Mouse (Mus musculus) forebrain, postnatal 0 days (tissue): ENCODE data around the gene Grm6. TPM values are rescaled to one million over a fixed set of nuclear protein-coding genes. Genes with fewer than 3 reads are reported as not detected.

Source experiments
- ATAC-seq: fragments of 200-750 bp; cut with Nextera tagmentation; 2 replicates; pipeline ENCODE4 v1.8.0; 2017; ENCODE audit warnings: mild to moderate bottlenecking, moderate library complexity
- DNase-seq: peaks from one replicate; pipeline ENCODE4 v3.0.0-alpha.2; 2015
- H3K27ac ChIP-seq: fragments of 300-500 bp; sonication (generic); 2 replicates; pipeline ENCODE4 v1.5.1; 2014; ENCODE audit warnings: low read depth, mild to moderate bottlenecking, antibody characterized with exemption, low read length, moderate library complexity, mixed read lengths
- H3K27me3 ChIP-seq: fragments of 300-500 bp; sonication (generic); 2 replicates; pipeline ENCODE4 v1.6.1; 2014; ENCODE audit warnings: mild to moderate bottlenecking, low read length, mixed read lengths; ENCODE audit not compliant: insufficient read depth
- H3K36me3 ChIP-seq: fragments of 300-500 bp; sonication (generic); 2 replicates; pipeline ENCODE4 v1.6.1; 2014; ENCODE audit warnings: mild to moderate bottlenecking, moderate library complexity; ENCODE audit not compliant: insufficient read depth
- H3K4me1 ChIP-seq: fragments of 300-500 bp; sonication (generic); 2 replicates; pipeline ENCODE4 v1.6.1; 2014; ENCODE audit warnings: antibody characterized with exemption; ENCODE audit not compliant: insufficient read depth
- H3K4me2 ChIP-seq: fragments of 300-500 bp; sonication (generic); 2 replicates; pipeline ENCODE4 v1.6.1; 2014; ENCODE audit warnings: low read depth, mild to moderate bottlenecking, moderate library complexity
- H3K4me3 ChIP-seq: fragments of 300-500 bp; sonication (generic); 2 replicates; pipeline ENCODE4 v1.5.1; 2014; ENCODE audit warnings: low read depth, low read length, mixed read lengths
- H3K9ac ChIP-seq: fragments of 300-500 bp; sonication (generic); 2 replicates; pipeline ENCODE4 v1.6.1; 2014; ENCODE audit warnings: mild to moderate bottlenecking
- H3K9me3 ChIP-seq: fragments of 300-500 bp; sonication (generic); 2 replicates; pipeline ENCODE4 v1.6.1; 2016; ENCODE audit warnings: low read length
- CTCF ChIP-seq: sonication (generic); IDR thresholded peaks from 2 replicates; pipeline ENCODE4 v1.5.1; 2016; ENCODE audit warnings: antibody characterized with exemption, control low read depth, low read depth
- WGBS: fragments of 180-500 bp; shearing (Covaris S2); extraction: QIAGEN DNeasy Blood & Tissue Kit; methylation state at CpG from one replicate; pipeline ENCODE4 v1.1.7; 2014; 5-methylcytosine and 5-hydroxymethylcytosine counted together
- polyA plus RNA-seq: library from polyadenylated mRNA; unstranded; fragments of >200 nt; fragmentation: Nextera tagmentation; extraction: Ambion mirVana; gene quantifications from 2 replicates; pipeline ENCODE4 v1.2.1, GENCODE M21; 2015
- total RNA-seq: library from RNA; depleted of rRNA; stranded (reverse); fragments of >200 nt; gene quantifications from 2 replicates; pipeline ENCODE4 v1.2.3, GENCODE M21; 2014; rRNA removed

Grm6 gene
- total RNA-seq (not detected in 2 replicates), polyA plus RNA-seq (not detected in 2 replicates)

GRCm38 (mm10) chr11:50850177-50850735, at the start of gene Grm6:
Gene Grm6 (plus strand): TSS chr11:50850685.
- DNase-seq (no peak), ATAC-seq (no peak)
- TF ChIP-seq CTCF = no peak
- Histone ChIP-seq H3K27ac (no peak within 1 kb of the TSS), H3K4me1 (no peaks in the 10 kb centered on the region), H3K4me2 (peak within 1 kb of the TSS; percentile 94), H3K27me3 (peaks cover 40% of the 10 kb centered on the region), H3K36me3 (no peaks in the 10 kb centered on the region), H3K9me3 (no peaks in the 10 kb centered on the region), H3K9ac (peak within 1 kb of the TSS; percentile 40; the same call in 1 of the 2 replicates), H3K4me3 (peak within 1 kb of the TSS; percentile 45)
- under 1% methylated on average over 11 of the region's 11 CpGs for whole genome bisulfite sequencing

DNA sequence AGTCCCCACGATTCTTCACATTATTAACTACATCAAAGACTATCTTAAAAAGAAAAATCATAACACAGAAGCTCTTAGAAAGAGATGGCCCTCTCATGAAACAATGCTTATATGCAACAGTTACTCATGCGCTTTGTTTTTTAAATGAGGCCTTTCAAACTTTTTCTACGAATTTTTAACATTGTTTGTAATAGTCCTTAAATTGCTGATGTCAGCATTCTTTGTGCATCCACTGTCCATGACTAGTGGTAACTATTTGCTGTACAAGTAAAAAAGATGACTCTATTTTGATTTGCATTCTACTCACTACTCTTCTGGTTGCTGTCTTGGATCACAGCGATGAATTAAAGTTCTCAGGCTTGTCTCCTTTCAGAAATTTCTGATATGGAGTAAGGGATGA, 36.3 kb upstream of the Grm6 start:
- Histone ChIP-seq H3K4me2 (no peak overlapping the region), H3K27ac (no peak overlapping the region), H3K9ac (no peak overlapping the region), H3K36me3 (peaks cover 90% of the 10 kb centered on the region), H3K9me3 (peaks cover 66% of the 10 kb centered on the region), H3K4me1 (no peaks in the 10 kb centered on the region), H3K4me3 (no peak overlapping the region), H3K27me3 (no peaks in the 10 kb centered on the region)
- DNase-seq (no peak), ATAC-seq (no peak)
- WGBS = 97% methylated on average over 4 of the region's 4 CpGs
- no peak for TF ChIP-seq CTCF

DNA sequence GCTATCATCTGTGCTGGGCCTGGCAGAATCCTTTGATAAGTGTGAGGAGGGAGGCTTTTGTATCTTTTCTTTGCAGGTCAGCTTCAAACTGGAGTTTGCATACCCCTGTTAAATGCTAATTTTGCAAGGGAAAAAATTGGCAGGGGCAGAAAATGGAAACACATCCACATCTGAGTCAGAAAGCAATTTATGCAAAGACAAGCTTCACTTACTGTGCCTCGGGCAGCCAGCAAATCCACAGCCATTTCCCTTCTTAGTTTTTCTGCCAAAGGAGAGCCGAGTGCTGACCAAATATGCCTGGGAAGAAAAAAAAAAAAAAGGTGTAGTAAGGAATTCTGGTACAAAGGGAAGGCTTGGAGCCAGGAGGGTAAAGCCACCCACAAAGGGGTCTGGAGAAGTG, 24.3 kb upstream of the Grm6 start:
- Histone ChIP-seq H3K9ac (peak overlapping the region; percentile 83; the same call in 1 of the 2 replicates), H3K27me3 (no peaks in the 10 kb centered on the region), H3K4me1 (peaks cover 11% of the 10 kb centered on the region; the same call in 1 of the 2 replicates), H3K4me3 (peak overlapping the region; percentile 65), H3K9me3 (no peaks in the 10 kb centered on the region), H3K4me2 (peak overlapping the region; percentile 83), H3K36me3 (peaks cover 35% of the 10 kb centered on the region), H3K27ac (no peak overlapping the region)
- ATAC-seq (no peak), DNase-seq (no peak)
- TF ChIP-seq CTCF = no peak
- WGBS = 30% methylated on average over 2 of the region's 2 CpGs

DNA sequence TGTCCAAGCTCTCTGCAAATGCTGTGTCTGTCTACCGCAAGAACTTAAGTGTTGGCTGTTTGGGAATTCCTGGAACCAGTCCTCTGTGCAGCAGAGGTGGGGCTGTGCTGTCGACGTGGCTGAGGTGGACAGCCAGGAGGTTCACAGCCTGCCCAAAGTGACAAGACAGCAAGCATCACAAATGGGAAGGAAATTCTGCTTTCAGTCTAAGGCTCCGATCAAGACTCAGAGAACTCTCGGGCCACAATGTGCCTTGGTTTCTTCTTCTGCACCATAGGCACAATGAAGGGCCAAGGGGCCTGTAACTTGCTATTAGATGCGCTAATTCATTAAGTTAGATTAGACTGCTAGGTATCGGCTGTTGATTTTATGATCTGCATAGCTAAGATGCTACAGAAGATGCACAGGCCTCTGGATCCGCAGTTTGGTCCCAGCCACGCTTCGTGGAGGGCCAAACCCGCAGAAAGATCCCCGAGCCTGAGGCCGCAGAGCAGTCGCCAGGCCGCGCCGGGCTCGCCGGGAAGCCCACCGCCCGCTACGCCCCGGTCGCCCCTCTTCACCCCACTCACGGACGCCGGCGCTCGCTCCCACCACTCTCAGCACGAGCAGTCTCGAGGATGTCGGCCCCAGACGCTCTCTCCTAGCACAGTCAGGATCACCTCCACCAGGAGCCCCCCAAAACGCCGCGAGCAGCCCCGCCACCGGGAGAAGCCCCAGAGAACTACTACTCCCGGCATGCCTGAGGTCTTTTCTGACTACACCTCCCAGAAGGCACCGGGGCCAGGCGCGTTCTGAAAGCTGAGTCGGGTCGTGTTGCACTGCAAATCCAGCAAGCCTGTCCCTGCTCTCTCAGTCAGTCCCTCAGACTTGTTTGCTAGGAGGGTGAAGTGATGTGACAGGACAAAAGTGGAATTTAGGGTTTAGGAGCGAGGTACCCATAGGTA, 23.2 kb upstream of the Grm6 start, which contains the start of gene Zfp354c:
TSS of gene Zfp354c (minus strand) at position 715 of the 944 bp plus-strand sequence.
- 1% methylated on average over 45 of the region's 45 CpGs for WGBS
- H3K27ac ChIP-seq = peak within 1 kb of the TSS; percentile 74
- peak within 1 kb of the TSS; percentile 83 for H3K4me2 ChIP-seq
- no peaks in the 10 kb centered on the region for H3K27me3 ChIP-seq
- H3K4me1 ChIP-seq = peaks cover 11% of the 10 kb centered on the region; the same call in 1 of the 2 replicates
- H3K36me3 ChIP-seq = peaks cover 30% of the 10 kb centered on the region
- DNase-seq (peak; percentile 89), ATAC-seq (peak; percentile 100)
- peak within 1 kb of the TSS; percentile 65 for H3K4me3 ChIP-seq
- TF ChIP-seq CTCF = no peak
- no peaks in the 10 kb centered on the region for H3K9me3 ChIP-seq
- peak within 1 kb of the TSS; percentile 83 for H3K9ac ChIP-seq

DNA sequence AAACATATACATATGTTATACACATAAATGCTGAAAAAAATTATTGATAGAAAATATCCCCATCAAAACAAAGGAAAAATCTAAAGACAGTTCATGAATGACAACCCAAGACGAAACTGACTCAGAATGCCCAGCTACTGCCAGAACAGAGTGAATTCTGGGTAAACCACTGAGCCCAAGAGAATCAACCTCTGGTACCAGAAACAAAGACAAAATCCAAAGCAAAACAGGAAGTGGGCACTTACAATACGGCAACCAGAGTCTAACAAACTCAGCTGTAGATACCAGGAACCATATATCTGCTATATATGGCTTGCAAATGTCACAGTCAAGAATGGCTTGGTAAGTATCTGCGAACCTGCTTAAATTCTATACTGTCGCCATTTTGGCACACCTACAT, 14.8 kb upstream of the Grm6 start:
- Histone ChIP-seq H3K9ac (no peak overlapping the region), H3K4me2 (no peak overlapping the region), H3K4me3 (no peak overlapping the region), H3K27ac (no peak overlapping the region), H3K4me1 (peaks cover 4% of the 10 kb centered on the region; the same call in 1 of the 2 replicates), H3K27me3 (no peaks in the 10 kb centered on the region), H3K9me3 (no peaks in the 10 kb centered on the region), H3K36me3 (peaks cover 17% of the 10 kb centered on the region)
- no peak for TF ChIP-seq CTCF
- DNase-seq (no peak), ATAC-seq (no peak)
- WGBS = 86% methylated on average over 4 of the region's 4 CpGs

- 15% methylated on average over 22 of the region's 22 CpGs for WGBS
Observed at GRCm38 (mm10) chr11:50841023-50841735, 9.3 kb upstream of the Grm6 start, which contains the start of gene Zfp879. Gene Zfp879 (minus strand): TSS chr11:50841552.

More at GRCm38 (mm10) chr11:50841023-50841735, 9.3 kb upstream of the Grm6 start, which contains the start of gene Zfp879:
- H3K36me3 ChIP-seq = peaks cover 3% of the 10 kb centered on the region; the same call in 1 of the 2 replicates
- TF ChIP-seq CTCF = no peak
- DNase-seq = peak; percentile 97
- H3K9me3 ChIP-seq = no peaks in the 10 kb centered on the region
- H3K27me3 ChIP-seq = no peaks in the 10 kb centered on the region
- peaks cover 7% of the 10 kb centered on the region; the same call in 1 of the 2 replicates for H3K4me1 ChIP-seq
- H3K4me3 ChIP-seq = peak within 1 kb of the TSS; percentile 48
- peak within 1 kb of the TSS; percentile 71 for H3K4me2 ChIP-seq
- H3K27ac ChIP-seq = peak within 1 kb of the TSS; percentile 50; the same call in 1 of the 2 replicates
- peak; percentile 100 for ATAC-seq
- H3K9ac ChIP-seq = peak within 1 kb of the TSS; percentile 65
